Mouse (Mus musculus): ENCODE measurements around the gene Samm50.
"Not testable (repeated sequence)": the region's sequence is repeated elsewhere in the genome, so short reads cannot be mapped to it uniquely, and the experiment has no call there.

The Samm50 gene

GRCm38 (mm10) chr15:84192058-84192791 is at the start of gene Samm50:
Gene Samm50 (plus strand): TSS chr15:84192241.
- DNase-seq, result peak; percentile 92

DNA sequence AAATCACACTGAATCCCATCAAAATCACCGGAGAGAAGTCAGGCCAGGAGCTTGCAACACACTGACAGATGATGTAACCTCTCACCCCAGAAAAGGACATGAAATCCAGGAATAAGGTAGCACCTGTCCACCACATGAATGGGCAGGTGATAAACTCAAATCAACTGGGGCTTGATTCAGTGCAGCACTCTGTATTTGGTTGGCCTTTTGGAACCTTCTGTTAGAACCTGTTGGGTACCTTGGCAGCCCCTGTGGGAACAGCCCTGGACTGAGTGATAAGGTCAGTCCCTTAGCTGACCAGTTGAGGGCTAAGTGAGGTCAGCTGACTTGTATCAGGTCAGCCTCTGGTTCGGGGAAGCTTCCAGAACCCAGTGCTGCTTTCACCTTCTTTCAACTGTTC is 35.9 kb upstream of the Samm50 start:
- no peak for DNase-seq

DNA sequence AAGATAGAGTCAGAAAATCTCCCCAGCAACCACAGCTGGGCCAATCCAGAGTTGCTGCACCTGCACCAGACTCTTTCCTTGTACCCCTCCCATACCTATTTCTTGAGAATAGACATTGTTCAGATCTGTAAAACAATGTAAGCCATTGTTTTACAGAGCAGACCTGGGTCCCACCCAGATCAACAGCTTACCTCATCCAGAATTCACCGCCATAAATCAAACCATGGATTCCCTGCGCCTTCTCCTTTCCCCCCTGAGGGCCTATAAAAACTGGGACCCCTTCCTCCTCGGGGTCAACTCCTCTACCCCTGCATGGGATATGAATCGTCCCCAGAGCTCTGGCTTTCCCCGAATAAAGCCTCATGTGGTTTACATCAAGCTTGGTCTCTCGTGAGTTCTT is 34.5 kb upstream of the Samm50 start:
- not testable (repeated sequence) for DNase-seq

DNA sequence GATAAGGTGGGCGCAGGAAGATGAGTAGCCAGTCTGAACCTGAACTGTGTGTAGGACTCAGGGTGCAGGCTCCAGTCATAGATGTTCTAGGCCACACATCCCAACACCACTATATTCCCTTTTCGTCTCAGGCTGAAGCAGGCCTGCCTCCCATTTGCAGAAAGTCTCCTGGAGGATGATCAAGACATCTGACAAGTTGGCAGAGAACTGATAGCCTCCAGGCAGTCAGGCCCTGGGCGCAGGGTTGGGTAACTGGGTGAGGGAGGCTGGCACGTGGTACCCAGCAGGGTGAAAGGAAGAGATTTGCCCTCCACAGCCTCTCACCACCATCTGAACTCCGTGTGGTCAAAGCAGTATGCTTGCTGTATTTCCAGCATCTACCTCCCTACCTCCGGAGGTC is 30.2 kb upstream of the Samm50 start:
- no peak for DNase-seq

GRCm38 (mm10) chr15:84166818-84167217 is 25.2 kb upstream of the Samm50 start:
- DNase-seq, result peak; percentile 31

DNA sequence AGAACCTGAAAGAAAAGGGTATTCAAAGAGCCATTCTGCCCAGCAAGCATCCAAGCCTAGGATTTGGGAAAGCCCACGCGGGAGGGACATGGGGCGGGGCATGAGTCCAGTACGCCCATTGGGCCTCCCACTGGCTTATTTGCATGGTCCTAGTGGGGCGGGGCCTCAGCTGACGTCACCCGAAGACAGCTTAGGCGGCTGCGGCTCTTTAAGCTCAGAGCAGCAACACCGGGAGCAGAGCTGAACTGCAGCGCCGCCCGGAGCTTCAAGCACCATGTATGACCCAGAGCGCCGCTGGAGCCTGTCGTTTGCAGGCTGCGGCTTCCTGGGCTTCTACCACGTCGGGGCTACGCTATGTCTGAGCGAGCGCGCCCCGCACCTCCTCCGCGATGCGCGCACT is 24.4 kb upstream of the Samm50 start, which contains the start of gene Pnpla3:
Pnpla3 (plus strand) TSS at position 238 of the 400 bp plus-strand sequence.
- DNase-seq, result peak; percentile 98

DNA sequence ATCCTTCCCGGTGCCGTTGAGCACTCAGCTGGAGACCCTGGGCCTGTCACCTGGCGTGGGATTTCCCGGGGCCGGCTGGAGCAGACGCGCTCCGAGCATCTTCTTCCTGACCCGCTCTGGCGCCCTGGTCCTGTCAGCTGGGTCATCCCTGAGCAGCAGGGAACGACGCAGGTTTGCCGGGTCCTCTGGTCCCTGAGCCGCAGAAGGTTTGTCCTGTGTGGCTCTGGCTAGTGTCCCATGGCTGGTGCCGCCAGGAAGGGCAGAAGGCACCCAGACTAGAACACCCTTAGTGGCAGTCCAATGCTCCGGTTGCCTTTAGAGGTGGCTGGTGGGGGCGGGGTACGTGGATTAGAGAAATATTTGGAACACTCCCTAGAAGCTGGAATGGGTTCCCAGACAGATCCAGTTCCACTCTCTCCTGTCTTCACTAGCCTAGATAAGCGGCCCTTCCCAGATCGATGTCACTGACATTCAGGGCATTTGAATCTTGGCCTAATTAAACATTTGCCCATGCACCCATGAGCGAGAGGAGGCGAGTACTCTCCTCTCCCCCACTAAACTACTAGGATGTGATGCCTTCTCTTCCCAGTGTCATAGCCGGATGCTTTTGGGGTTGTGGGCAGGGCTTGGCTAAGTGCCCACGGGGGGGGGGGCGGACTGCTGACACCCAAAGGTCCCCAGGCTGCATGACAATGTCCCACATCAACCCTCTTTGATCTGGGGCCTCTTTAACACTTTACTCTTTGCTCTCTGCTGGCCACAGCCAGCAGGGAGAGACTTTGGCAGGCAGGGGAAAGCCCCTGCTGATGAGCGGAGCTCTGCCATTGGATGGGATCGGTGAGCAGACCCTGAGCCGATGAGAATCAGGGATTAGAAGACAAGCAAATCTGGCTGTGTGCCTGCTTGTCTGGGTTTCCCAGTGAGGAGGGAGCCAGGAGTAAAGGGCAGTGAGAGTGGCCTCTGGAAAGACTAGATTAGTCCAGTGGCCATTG is 23.6 kb upstream of the Samm50 start:
- peak; percentile 77 for DNase-seq

- DNase-seq, result no peak
Observed at GRCm38 (mm10) chr15:84169511-84169910, 22.5 kb upstream of the Samm50 start.

- DNase-seq, result no peak
Observed at GRCm38 (mm10) chr15:84171166-84171565, 20.9 kb upstream of the Samm50 start.

- no peak for DNase-seq
Observed at GRCm38 (mm10) chr15:84178733-84179132, 13.3 kb upstream of the Samm50 start.

- DNase-seq, result no peak
Observed at GRCm38 (mm10) chr15:84182000-84182399, 10.0 kb upstream of the Samm50 start.

DNA sequence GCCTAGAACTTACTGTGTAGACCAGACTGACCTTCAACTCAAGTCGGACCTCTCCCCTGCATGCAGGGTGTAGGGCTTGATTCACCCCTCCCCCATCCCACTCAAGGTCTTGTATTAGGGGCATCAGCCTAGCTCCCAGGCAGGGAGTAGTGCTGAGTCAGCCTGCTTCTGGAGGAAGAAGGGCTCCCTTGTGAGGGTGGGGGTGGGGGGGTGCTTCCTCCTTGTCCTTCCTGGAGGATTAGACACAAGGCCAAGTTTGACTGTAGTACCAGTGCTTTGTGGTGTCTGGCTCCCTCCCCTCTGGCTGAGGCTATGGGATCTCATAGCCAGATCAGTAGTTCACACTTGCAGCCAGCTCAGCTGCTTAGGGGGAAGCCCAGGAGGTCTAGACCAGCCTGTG is 8.1 kb upstream of the Samm50 start:
- no peak for DNase-seq

DNA sequence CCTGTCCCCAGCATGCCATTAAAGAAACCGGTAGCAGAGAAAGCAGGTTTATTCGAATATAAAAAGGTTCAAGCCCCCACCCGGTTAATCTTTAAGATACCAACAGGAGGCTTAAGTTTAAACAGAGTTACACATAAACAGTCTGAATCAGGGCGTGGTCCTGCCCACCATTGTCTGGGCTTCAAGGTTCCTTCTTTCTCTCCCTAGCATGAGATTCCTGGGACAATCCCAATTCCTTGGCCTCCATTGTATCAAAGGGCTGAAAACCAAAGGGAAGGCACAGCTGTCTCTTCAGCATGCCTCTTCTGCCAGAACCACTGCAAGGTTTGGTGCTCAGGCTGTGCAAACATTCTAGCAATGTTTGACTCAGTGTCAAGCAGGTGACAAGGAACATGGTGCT is 5.8 kb upstream of the Samm50 start:
- no peak for DNase-seq

DNA sequence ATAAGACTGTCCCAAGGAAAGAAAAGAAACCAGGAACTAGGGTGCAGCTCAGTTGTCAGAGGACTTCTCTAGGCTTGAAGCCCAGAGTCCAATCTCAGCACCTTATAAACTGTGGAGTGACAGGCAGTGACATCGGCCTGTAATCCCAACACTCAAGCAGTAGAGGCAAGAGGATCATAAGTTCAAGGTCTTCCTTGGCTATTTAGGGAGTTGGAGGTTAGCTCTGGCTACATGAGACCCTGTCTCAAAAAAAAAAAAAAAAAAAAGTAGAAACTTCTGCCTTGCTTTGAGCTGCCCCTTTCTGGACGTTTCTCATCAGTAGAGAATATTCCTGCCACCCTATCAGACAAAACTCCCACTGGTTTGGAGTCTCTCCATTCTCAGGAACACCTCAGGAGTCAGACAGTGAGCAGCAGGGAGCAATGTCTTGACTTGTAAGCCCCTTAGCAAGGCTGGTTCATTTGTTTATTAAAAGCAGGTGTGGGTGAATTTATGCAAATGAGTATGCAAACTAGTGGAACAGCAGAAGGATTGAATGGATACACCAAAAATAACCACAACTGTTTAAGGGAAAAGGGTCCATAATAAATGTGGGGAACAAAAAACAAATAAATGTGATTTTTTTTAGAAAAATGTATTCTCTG is 3.0 kb upstream of the Samm50 start:
- DNase-seq, result no peak

- no peak for DNase-seq
Observed at GRCm38 (mm10) chr15:84189881-84190280, 2.2 kb upstream of the Samm50 start.

DNA sequence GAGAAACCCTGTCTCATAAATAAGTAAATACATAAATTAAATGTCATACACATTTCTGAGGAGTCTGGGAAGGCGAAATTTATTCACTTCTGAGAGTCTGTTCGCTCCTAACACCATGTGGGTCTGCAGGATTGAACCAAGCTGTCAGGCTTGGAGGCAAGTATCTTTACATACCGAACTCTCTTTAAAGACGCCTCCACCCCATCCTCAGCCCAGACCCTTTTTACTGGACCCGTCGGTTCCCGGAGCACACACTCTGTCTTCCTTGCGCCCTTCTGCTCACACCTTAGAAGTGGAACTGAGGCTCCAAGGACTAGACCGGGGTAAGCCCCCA is 350 bp upstream of the Samm50 start:
- DNase-seq, result no peak

DNA sequence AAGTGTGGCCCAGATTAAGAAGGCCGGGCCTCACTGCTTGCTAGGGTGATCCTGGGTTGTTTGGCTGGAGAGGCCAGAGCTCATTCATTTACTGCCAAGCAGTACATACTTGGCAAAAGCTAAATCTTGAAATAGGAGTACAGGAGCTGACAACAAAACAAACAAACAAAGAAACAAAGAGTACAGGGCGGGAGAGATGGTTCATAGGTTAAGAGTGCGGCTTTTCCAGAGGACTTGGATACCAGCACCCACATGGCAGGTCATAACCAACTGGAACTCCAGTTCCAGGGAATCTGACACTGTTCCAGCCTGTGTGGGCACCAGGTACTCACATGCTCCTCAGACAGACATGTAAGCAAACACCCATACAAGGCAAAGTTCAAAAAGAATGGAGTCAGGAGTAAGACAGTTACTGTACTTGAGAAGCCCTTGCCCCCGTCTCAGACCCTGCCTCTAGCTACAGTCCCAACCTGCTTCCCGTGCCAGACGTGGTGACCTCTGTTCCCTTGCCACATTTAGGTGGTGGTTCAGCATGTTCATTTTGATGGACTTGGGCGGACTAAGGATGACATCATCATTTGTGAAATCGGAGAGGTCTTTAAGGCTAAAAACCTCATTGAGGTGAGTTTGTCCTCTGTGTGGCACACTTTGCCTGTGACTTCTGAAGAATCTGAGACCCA is 4.6 kb downstream of the Samm50 start:
- no peak for DNase-seq

- no peak for DNase-seq
Observed at GRCm38 (mm10) chr15:84207327-84207726, 15.3 kb downstream of the Samm50 start.

GRCm38 (mm10) chr15:84209517-84210412 is 17.7 kb downstream of the Samm50 start:
- DNase-seq, result no peak

DNA sequence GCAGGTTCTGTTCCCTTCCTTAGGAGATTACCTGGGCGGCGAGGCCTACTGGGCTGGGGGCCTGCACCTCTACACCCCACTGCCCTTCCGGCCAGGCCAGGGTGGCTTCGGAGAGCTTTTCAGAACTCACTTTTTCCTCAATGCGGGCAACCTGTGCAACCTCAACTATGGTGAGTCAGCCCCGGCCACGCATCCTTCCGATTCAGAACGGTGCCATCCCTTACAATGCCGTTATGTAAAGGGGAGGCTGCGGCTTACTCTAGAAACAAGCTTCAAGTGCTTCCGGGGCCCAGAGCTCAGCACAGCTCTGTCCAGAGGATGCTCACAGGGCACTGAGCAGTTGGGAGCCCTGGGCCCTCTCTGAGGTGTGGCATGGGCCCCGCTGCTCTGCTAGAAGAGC is 18.4 kb downstream of the Samm50 start:
- no peak for DNase-seq

- no peak for DNase-seq
Observed at GRCm38 (mm10) chr15:84210941-84211340, 18.9 kb downstream of the Samm50 start.

GRCm38 (mm10) chr15:84211564-84211963 is 19.5 kb downstream of the Samm50 start:
- no peak for DNase-seq
